Mouse (Mus musculus): ENCODE measurements around the gene Olfr1359. TPM values are rescaled to one million over a fixed set of nuclear protein-coding genes. Genes with fewer than 3 reads are reported as not detected.

The Olfr1359 gene
- not detected in 2 replicates for polyA plus RNA-seq (2015; fragmentation: Nextera tagmentation; extraction: Ambion mirVana)

GRCm38 (mm10) chr13:21697811-21698210 is at the start of gene Olfr1359:
TSS of gene Olfr1359 (plus strand) at chr13:21698111.

GRCm38 (mm10) chr13:21663286-21663685 is 34.6 kb upstream of the Olfr1359 start, which contains the start of gene Olfr1361:
TSS of gene Olfr1361 (minus strand) at chr13:21663386.

GRCm38 (mm10) chr13:21677305-21677704 is 20.6 kb upstream of the Olfr1359 start, which contains the start of gene Olfr1360:
TSS of gene Olfr1360 (minus strand) at chr13:21677405.

GRCm38 (mm10) chr13:21715864-21716539 is 18.1 kb downstream of the Olfr1359 start, which contains the start of the genes Hist1h2bl and Hist1h2ai:
TSS of gene Hist1h2bl (minus strand) at chr13:21716143.
TSS of gene Hist1h2ai (plus strand) at chr13:21716422.

GRCm38 (mm10) chr13:21717397-21718357 is 19.8 kb downstream of the Olfr1359 start, which contains the start of gene Hist1h3h:
TSS of gene Hist1h3h (plus strand) at chr13:21717659.

GRCm38 (mm10) chr13:21721757-21722372 is 24.0 kb downstream of the Olfr1359 start, which contains the start of gene Hist1h2bm:
TSS of gene Hist1h2bm (plus strand) at chr13:21722044.

GRCm38 (mm10) chr13:21734906-21735767 is 37.2 kb downstream of the Olfr1359 start, which contains the start of gene Hist1h4j:
TSS of gene Hist1h4j (plus strand) at chr13:21735064.

GRCm38 (mm10) chr13:21750159-21751017 is 52.5 kb downstream of the Olfr1359 start, which contains the start of gene Hist1h4k:
TSS of gene Hist1h4k (minus strand) at chr13:21750505.

GRCm38 (mm10) chr13:21753524-21754285 is 55.8 kb downstream of the Olfr1359 start, which contains the start of the genes Hist1h2ak and Hist1h2bn:
TSS of gene Hist1h2ak (minus strand) at chr13:21753827.
TSS of gene Hist1h2bn (plus strand) at chr13:21754123.

Other genes with a start within 250 kb of the Olfr1359 start
- gene Zscan26, start 244.4 kb upstream of the Olfr1359 start, polyA plus RNA-seq (2015; fragmentation: Nextera tagmentation; extraction: Ambion mirVana) = 10.8 and 14.9 TPM in 2 replicates
- 1.5 and 2.1 TPM in 2 replicates for gene Nkapl, start 229.6 kb upstream of the Olfr1359 start, polyA plus RNA-seq (2015; fragmentation: Nextera tagmentation; extraction: Ambion mirVana)
- 0.96 and 1.4 TPM in 2 replicates for gene Zkscan4, start 219.2 kb upstream of the Olfr1359 start, polyA plus RNA-seq (2015; fragmentation: Nextera tagmentation; extraction: Ambion mirVana)
- gene Gm10065, start 218.7 kb upstream of the Olfr1359 start, polyA plus RNA-seq (2015; fragmentation: Nextera tagmentation; extraction: Ambion mirVana) = not detected in 2 replicates
- gene AK157302, start 202.9 kb upstream of the Olfr1359 start, polyA plus RNA-seq (2015; fragmentation: Nextera tagmentation; extraction: Ambion mirVana) = 1.0 and 1.2 TPM in 2 replicates
- 6.8 and 8.6 TPM in 2 replicates for gene Gm11273, start 196.7 kb upstream of the Olfr1359 start, polyA plus RNA-seq (2015; fragmentation: Nextera tagmentation; extraction: Ambion mirVana)
- gene Zkscan8, start 167.0 kb upstream of the Olfr1359 start, polyA plus RNA-seq (2015; fragmentation: Nextera tagmentation; extraction: Ambion mirVana) = 1.9 and 2.4 TPM in 2 replicates
- 0.06 TPM in 1 of 2 replicates, not detected in the other for gene Olfr1366, start 155.3 kb upstream of the Olfr1359 start, polyA plus RNA-seq (2015; fragmentation: Nextera tagmentation; extraction: Ambion mirVana)
- gene Olfr1535, start 138.2 kb upstream of the Olfr1359 start, polyA plus RNA-seq (2015; fragmentation: Nextera tagmentation; extraction: Ambion mirVana) = 0.07 TPM in 1 of 2 replicates, not detected in the other
- not detected in 2 replicates for gene Olfr1364, start 116.4 kb upstream of the Olfr1359 start, polyA plus RNA-seq (2015; fragmentation: Nextera tagmentation; extraction: Ambion mirVana)
- not detected in 2 replicates for gene Olfr1362, start 84.1 kb upstream of the Olfr1359 start, polyA plus RNA-seq (2015; fragmentation: Nextera tagmentation; extraction: Ambion mirVana)
- not detected in 2 replicates for gene Olfr11, start 55.6 kb upstream of the Olfr1359 start, polyA plus RNA-seq (2015; fragmentation: Nextera tagmentation; extraction: Ambion mirVana)
- gene Olfr1361, start 34.7 kb upstream of the Olfr1359 start, polyA plus RNA-seq (2015; fragmentation: Nextera tagmentation; extraction: Ambion mirVana) = not detected in 2 replicates
- gene Olfr1360, start 20.7 kb upstream of the Olfr1359 start, polyA plus RNA-seq (2015; fragmentation: Nextera tagmentation; extraction: Ambion mirVana) = not detected in 2 replicates
- gene Hist1h2bl, start 18.0 kb downstream of the Olfr1359 start, polyA plus RNA-seq (2015; fragmentation: Nextera tagmentation; extraction: Ambion mirVana) = 4.7 and 5.7 TPM in 2 replicates
- 57.8 and 92.8 TPM in 2 replicates for gene Hist1h2ai, start 18.3 kb downstream of the Olfr1359 start, polyA plus RNA-seq (2015; fragmentation: Nextera tagmentation; extraction: Ambion mirVana)
- 33.5 and 37.1 TPM in 2 replicates for gene Hist1h3h, start 19.5 kb downstream of the Olfr1359 start, polyA plus RNA-seq (2015; fragmentation: Nextera tagmentation; extraction: Ambion mirVana)
- 7.3 and 10.3 TPM in 2 replicates for gene Hist1h2bm, start 23.9 kb downstream of the Olfr1359 start, polyA plus RNA-seq (2015; fragmentation: Nextera tagmentation; extraction: Ambion mirVana)
- 0.62 and 0.67 TPM in 2 replicates for gene Hist1h4j, start 37.0 kb downstream of the Olfr1359 start, polyA plus RNA-seq (2015; fragmentation: Nextera tagmentation; extraction: Ambion mirVana)
- 14.9 and 17.9 TPM in 2 replicates for gene Hist1h4k, start 52.4 kb downstream of the Olfr1359 start, polyA plus RNA-seq (2015; fragmentation: Nextera tagmentation; extraction: Ambion mirVana)
- gene Hist1h2ak, start 55.7 kb downstream of the Olfr1359 start, polyA plus RNA-seq (2015; fragmentation: Nextera tagmentation; extraction: Ambion mirVana) = 201 and 221 TPM in 2 replicates
- gene Hist1h2bn, start 56.0 kb downstream of the Olfr1359 start, polyA plus RNA-seq (2015; fragmentation: Nextera tagmentation; extraction: Ambion mirVana) = 32.0 and 36.8 TPM in 2 replicates
- 52.6 and 68.3 TPM in 2 replicates for gene Hist1h1b, start 82.5 kb downstream of the Olfr1359 start, polyA plus RNA-seq (2015; fragmentation: Nextera tagmentation; extraction: Ambion mirVana)
- 233 and 297 TPM in 2 replicates for gene Hist1h3i, start 85.3 kb downstream of the Olfr1359 start, polyA plus RNA-seq (2015; fragmentation: Nextera tagmentation; extraction: Ambion mirVana)
- 27.1 and 37.7 TPM in 2 replicates for gene Hist1h2an, start 89.1 kb downstream of the Olfr1359 start, polyA plus RNA-seq (2015; fragmentation: Nextera tagmentation; extraction: Ambion mirVana)
- gene Hist1h2bp, start 89.3 kb downstream of the Olfr1359 start, polyA plus RNA-seq (2015; fragmentation: Nextera tagmentation; extraction: Ambion mirVana) = 4.5 and 7.4 TPM in 2 replicates
- gene Hist1h2bq, start 112.1 kb downstream of the Olfr1359 start, polyA plus RNA-seq (2015; fragmentation: Nextera tagmentation; extraction: Ambion mirVana) = 43.0 and 51.7 TPM in 2 replicates
- gene Hist1h2ao, start 112.4 kb downstream of the Olfr1359 start, polyA plus RNA-seq (2015; fragmentation: Nextera tagmentation; extraction: Ambion mirVana) = not detected in 2 replicates
- gene Hist1h4m, start 113.6 kb downstream of the Olfr1359 start, polyA plus RNA-seq (2015; fragmentation: Nextera tagmentation; extraction: Ambion mirVana) = not detected in 2 replicates
- 24.4 and 26.3 TPM in 2 replicates for gene Hist1h4n, start 134.1 kb downstream of the Olfr1359 start, polyA plus RNA-seq (2015; fragmentation: Nextera tagmentation; extraction: Ambion mirVana)
- gene Hist1h2ap, start 135.4 kb downstream of the Olfr1359 start, polyA plus RNA-seq (2015; fragmentation: Nextera tagmentation; extraction: Ambion mirVana) = 7,403 and 9,418 TPM in 2 replicates
- 45.1 and 54.8 TPM in 2 replicates for gene Hist1h2br, start 135.6 kb downstream of the Olfr1359 start, polyA plus RNA-seq (2015; fragmentation: Nextera tagmentation; extraction: Ambion mirVana)
- gene Zfp184, start 247.0 kb downstream of the Olfr1359 start, polyA plus RNA-seq (2015; fragmentation: Nextera tagmentation; extraction: Ambion mirVana) = 1.5 and 1.9 TPM in 2 replicates

All from spleen, postnatal 0 days (tissue).